Mouse (Mus musculus) lung, postnatal 0 days (tissue): ENCODE measurements around the gene Slain2. TPM values are rescaled to one million over a fixed set of nuclear protein-coding genes. Genes with fewer than 3 reads are reported as not detected.
"Not testable (repeated sequence)": the region's sequence is repeated elsewhere in the genome, so short reads cannot be mapped to it uniquely, and the experiment has no call there.

Experiments
- ATAC-seq: fragments of 200-750 bp; cut with Nextera tagmentation; 2 replicates; pipeline ENCODE4 v1.8.0; 2017; ENCODE audit warnings: moderate library complexity
- DNase-seq: peaks from one replicate; pipeline ENCODE4 v3.0.0-alpha.2; 2016; ENCODE audit warnings: low spot score
- H3K27ac ChIP-seq: fragments of 300-500 bp; sonication (generic); 2 replicates; pipeline ENCODE4 v1.5.1; 2014; ENCODE audit warnings: antibody characterized with exemption, mild to moderate bottlenecking, low read length, mixed read lengths
- H3K27me3 ChIP-seq: fragments of 300-500 bp; sonication (generic); replicated peaks from 2 replicates; pipeline ENCODE4 v1.6.1; 2014; ENCODE audit warnings: low read length, mixed read lengths; ENCODE audit not compliant: insufficient read depth
- H3K36me3 ChIP-seq: fragments of 300-500 bp; sonication (generic); 2 replicates; pipeline ENCODE4 v1.6.1; 2014; ENCODE audit warnings: low read length, mixed read lengths; ENCODE audit not compliant: insufficient read depth
- H3K4me1 ChIP-seq: fragments of 300-500 bp; sonication (generic); 2 replicates; pipeline ENCODE4 v1.6.1; 2014; ENCODE audit warnings: antibody characterized with exemption, low read depth, low read length, mixed read lengths; ENCODE audit not compliant: insufficient read depth
- H3K4me2 ChIP-seq: fragments of 300-500 bp; sonication (generic); replicated peaks from 2 replicates; pipeline ENCODE4 v1.6.1; 2014; ENCODE audit warnings: low read depth, mild to moderate bottlenecking, low read length, moderate library complexity, mixed read lengths
- H3K4me3 ChIP-seq: fragments of 300-500 bp; sonication (generic); 2 replicates; pipeline ENCODE4 v1.5.1; 2014; ENCODE audit warnings: low read depth, low read length
- H3K9ac ChIP-seq: fragments of 300-500 bp; sonication (generic); replicated peaks from 2 replicates; pipeline ENCODE4 v1.6.1; 2014; ENCODE audit warnings: low read depth, mild to moderate bottlenecking
- H3K9me3 ChIP-seq: fragments of 300-500 bp; sonication (generic); 2 replicates; pipeline ENCODE4 v1.6.1; 2016; ENCODE audit warnings: low read length, mixed read lengths
- CTCF ChIP-seq: IDR thresholded peaks from 2 replicates; pipeline ENCODE4 v1.5.1; 2016; ENCODE audit warnings: antibody characterized with exemption, mild to moderate bottlenecking
- EP300 ChIP-seq: IDR thresholded peaks from 2 replicates; pipeline ENCODE4 v1.6.1; 2016; ENCODE audit warnings: antibody characterized with exemption, mild to moderate bottlenecking, control low read depth
- WGBS: fragments of 180-500 bp; shearing (Covaris S2); extraction: QIAGEN DNeasy Blood & Tissue Kit; methylation state at CpG from one replicate; pipeline ENCODE4 v1.1.7; 2014; 5-methylcytosine and 5-hydroxymethylcytosine counted together
- polyA plus RNA-seq: library from polyadenylated mRNA; unstranded; fragments of >200 nt; fragmentation: Nextera tagmentation; extraction: Ambion mirVana; gene quantifications from 2 replicates; pipeline ENCODE4 v1.2.1, GENCODE M21; 2015

Slain2 gene
- polyA plus RNA-seq, 1 experiment from 2014 or later, result 13.4 TPM

DNA sequence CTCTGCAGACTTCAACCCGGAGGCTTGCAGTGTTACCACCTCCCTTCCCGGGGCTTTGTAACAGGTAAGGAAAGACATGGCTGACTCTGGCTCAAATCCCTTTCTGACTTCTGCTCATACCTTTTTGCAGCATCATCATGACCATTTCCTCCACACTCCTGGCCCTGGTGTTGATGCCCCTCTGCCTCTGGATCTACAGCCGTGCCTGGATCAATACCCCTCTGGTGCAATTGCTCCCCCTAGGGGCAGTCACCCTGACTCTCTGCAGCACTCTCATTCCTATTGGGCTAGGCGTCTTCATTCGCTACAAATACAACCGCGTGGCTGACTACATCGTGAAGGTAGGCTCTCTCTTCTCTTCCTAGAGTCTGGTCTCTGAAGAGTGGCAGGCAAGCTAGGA lies 94.1 kb downstream of the Slain2 start:
- DNase-seq, H3K27me3 ChIP-seq: not testable (repeated sequence)
- 43% methylated on average over 8 of the region's 8 CpGs for WGBS

DNA sequence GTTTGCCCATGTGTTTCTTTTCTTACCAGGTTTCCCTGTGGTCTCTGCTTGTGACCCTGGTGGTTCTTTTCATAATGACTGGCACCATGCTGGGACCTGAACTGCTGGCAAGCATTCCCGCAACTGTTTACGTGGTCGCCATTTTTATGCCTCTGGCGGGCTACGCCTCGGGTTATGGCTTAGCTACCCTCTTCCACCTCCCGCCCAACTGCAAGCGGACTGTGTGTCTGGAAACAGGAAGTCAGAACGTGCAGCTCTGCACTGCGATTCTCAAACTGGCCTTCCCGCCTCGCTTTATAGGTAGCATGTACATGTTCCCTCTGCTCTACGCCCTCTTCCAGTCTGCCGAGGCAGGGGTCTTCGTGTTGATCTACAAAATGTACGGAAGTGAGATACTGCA lies 97.7 kb downstream of the Slain2 start:
- WGBS, result 86% methylated on average over 14 of the region's 16 CpGs
- not testable (repeated sequence) for H3K9me3 ChIP-seq, H3K4me3 ChIP-seq, ATAC-seq, H3K9ac ChIP-seq, DNase-seq, H3K27me3 ChIP-seq, H3K4me1 ChIP-seq, H3K27ac ChIP-seq, H3K36me3 ChIP-seq, H3K4me2 ChIP-seq

More for the DNA sequence above, 94.1 kb downstream of the Slain2 start:
- not testable (repeated sequence) for H3K4me3 ChIP-seq, ATAC-seq, H3K9me3 ChIP-seq, H3K9ac ChIP-seq, H3K4me1 ChIP-seq, H3K27ac ChIP-seq, H3K36me3 ChIP-seq, H3K4me2 ChIP-seq
- TF ChIP-seq CTCF, result peak; percentile 53

DNA sequence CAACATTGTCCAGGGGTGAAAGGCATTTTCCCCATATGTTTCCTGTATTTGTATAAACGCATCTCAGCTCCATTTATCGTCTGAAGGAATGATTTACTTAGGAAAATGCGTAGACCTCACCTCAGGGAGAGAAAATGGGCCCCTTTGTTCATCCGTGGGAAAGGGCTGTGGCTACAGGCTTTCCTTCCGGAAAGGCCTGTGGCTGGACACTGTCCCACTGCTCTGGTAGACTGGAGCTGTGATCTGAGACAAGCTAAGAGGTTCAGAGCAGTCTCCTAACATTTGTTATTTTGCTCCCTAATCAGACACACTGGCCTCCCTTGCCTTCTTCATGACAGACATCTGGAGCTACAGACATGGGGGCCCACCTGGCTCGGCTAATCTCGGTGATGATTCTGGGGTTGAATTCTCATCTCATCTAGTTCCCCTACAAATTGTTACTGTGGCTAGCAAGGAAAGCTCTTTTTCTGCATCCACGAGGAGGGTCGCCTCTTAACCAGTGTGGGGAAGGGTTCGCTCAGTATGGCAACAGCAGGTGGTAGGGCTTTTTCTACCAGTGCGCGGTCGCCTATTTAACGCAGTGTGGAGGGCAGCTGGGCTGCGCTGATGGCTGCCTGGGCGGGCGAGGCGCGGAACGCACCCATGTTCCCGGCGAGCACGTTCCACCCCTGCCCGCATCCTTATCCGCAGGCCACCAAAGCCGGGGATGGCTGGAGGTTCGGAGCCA lies 98.9 kb downstream of the Slain2 start:
- not testable (repeated sequence) for H3K36me3 ChIP-seq, H3K4me3 ChIP-seq, H3K27ac ChIP-seq, H3K4me1 ChIP-seq, H3K9ac ChIP-seq, H3K9me3 ChIP-seq, H3K27me3 ChIP-seq
- peak overlapping the region; percentile 57 for H3K4me2 ChIP-seq
- DNase-seq (peak; percentile 7), ATAC-seq (peak; percentile 62)
- 23% methylated on average over 20 of the region's 27 CpGs for WGBS

DNA sequence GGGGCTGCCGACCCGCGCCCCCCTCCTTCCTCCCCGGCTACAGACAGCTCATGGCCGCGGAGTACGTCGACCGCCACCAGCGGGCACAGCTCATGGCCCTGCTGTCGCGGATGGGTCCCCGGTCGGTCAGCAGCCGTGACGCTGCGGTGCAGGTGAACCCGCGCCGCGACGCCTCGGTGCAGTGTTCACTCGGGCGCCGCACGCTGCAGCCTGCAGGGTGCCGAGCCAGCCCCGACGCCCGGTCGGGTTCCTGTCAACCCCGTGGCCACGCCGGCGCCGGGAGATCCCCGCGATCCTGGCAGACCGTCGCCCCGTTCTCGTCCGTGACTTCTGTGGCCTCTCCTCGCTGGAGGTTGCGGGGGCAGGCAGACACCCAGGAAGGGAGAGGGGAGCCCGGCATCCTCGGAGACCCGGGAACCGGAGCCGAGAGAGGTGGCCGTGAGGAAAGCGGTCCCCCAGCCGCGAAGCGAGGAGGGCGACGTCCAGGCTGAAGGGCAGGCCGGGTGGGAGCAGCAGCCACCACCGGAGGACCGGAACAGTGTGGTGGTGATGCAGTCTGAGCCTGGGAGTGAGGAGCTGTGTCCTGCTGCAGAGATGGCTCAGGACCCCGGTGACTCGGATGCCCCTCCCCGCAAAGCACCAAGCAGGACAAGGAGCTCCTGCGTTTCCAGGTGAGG lies 99.6 kb downstream of the Slain2 start:
- 3% methylated on average over 34 of the region's 65 CpGs for WGBS
- H3K4me1 ChIP-seq, H3K9me3 ChIP-seq, H3K27ac ChIP-seq, H3K36me3 ChIP-seq, H3K9ac ChIP-seq, H3K27me3 ChIP-seq: not testable (repeated sequence)
- Histone ChIP-seq H3K4me3 (peak overlapping the region; percentile 34), H3K4me2 (peak overlapping the region; percentile 57)
- peak; percentile 6 for DNase-seq
- ATAC-seq, result peak; percentile 53; the same call in 1 of the 2 replicates

DNA sequence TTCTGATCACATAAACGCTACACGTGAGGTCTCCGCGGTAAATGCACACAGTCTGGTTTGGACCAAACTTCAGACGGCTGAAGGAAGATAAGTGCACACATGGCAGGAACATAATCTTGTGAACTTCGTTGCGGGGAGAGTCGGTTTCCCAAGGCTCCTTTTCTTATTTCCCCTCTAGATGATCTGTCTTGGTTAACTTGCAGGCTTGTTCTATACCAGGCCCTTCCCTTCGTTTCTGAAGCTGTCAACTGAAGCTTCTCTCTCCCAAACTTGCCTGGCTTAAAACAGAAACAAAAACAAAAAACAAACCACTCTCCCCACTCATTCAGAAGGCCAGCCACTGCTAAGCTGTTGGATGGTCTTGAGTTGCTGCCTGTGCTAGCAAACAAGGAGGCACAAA lies 100.6 kb downstream of the Slain2 start:
- WGBS, result 51% methylated on average over 9 of the region's 9 CpGs
- no peak for ATAC-seq
- TF ChIP-seq CTCF, result no peak
- no peak for TF ChIP-seq EP300

DNA sequence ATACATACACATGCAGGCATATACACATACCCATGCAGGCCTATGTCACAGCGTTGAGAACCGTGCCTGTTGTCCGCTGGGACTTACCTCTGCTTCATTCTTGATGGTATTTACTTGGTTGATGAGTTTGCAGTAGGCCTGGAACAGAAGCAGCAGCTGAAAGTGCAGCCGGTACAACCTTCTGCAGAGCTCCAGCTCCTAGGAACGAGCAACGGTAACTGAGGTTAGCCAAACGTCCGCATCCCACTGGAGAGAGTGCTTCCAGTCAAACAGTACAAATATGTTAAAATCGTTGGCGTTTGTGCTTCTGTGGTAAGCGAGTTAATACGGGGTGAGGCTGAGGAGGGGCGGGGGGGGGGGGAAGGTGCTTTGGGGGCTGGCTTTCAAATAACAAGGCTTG lies 109.7 kb downstream of the Slain2 start:
- ATAC-seq (no peak), DNase-seq (no peak)
- Histone ChIP-seq H3K27ac (no peak overlapping the region), H3K9ac (no peak overlapping the region), H3K36me3 (peaks cover 24% of the 10 kb centered on the region; the same call in 1 of the 2 replicates), H3K9me3 (no peaks in the 10 kb centered on the region), H3K27me3 (no peaks in the 10 kb centered on the region), H3K4me1 (no peaks in the 10 kb centered on the region), H3K4me2 (no peak overlapping the region), H3K4me3 (no peak overlapping the region)
- TF ChIP-seq EP300 (no peak), CTCF (no peak)
- WGBS, result 83% methylated on average over 13 of the region's 13 CpGs

More for the DNA sequence above, 100.6 kb downstream of the Slain2 start:
- no peaks in the 10 kb centered on the region for H3K36me3 ChIP-seq
- H3K9me3 ChIP-seq, result no peaks in the 10 kb centered on the region
- H3K4me3 ChIP-seq, result no peak overlapping the region
- DNase-seq, result no peak
- no peak overlapping the region for H3K4me2 ChIP-seq
- H3K27ac ChIP-seq, result no peak overlapping the region
- H3K27me3 ChIP-seq, result no peaks in the 10 kb centered on the region
- no peak overlapping the region for H3K9ac ChIP-seq
- no peaks in the 10 kb centered on the region for H3K4me1 ChIP-seq

Other genes starting within 250 kb of the Slain2 start
- 0.19 and 0.32 TPM in 2 replicates for gene Txk, start 161.5 kb upstream of the Slain2 start, polyA plus RNA-seq
- 4.2 and 4.6 TPM in 2 replicates for gene Tec, start 45.8 kb upstream of the Slain2 start, polyA plus RNA-seq
- gene Gm10135, start 60.4 kb downstream of the Slain2 start, polyA plus RNA-seq, result not detected in 2 replicates
- gene Slc10a4, start 92.6 kb downstream of the Slain2 start, polyA plus RNA-seq, result 0.27 and 0.44 TPM in 2 replicates